Mouse (Mus musculus): Measurements from ENCODE around the gene Alpk1.
"Not testable (repeated sequence)": the region's sequence is repeated elsewhere in the genome, so short reads cannot be mapped to it uniquely, and the experiment has no call there.

Alpk1 gene

DNA sequence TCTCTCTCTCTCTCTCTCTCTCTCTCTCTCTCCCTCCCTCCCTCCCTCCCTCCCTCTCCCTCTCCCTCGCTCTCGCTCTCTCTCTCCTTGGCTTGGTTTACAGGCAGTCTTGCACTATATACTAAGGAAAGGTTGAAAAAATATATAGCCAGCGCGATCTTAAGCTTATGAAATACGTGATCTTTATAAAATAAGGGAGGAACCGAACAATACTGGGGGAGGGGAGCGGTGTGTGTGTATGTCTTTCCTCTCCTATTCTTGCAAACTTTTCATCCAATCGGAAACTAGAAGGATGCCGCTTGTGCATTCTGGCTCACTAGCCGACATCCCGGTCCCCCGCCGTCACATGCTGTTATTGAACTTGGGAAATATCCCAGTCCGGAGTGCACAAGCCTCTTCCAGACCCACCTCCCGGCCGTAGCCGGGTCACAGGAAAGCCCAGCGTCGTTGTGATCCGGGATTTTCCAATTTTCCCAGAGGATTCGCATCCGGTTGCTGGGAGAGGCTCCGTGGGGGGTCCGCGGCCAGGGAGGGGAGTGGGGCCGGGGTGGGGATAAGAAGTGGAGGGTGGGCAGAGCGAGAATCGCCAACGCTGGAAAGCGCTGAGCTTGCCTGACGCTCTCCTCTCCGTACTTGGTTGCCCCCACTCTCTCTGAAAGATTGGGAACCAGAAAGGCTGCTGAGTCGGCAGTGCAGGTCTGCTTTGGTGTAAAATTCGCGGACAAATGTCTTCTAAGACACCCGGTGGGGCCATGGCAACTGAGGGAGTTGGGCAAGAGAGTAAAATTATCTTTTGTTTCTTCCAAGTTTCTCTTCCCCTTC lies 10.1 kb upstream of the Alpk1 start:
- DNase-seq (ENCODE audit: low spot score), result no peak

- DNase-seq (ENCODE audit: low spot score), result peak; percentile 38
Measured at GRCm38 (mm10) chr3:127789500-127790191, 9.3 kb upstream of the Alpk1 start, which contains the start of gene Tifa. TSS of gene Tifa (plus strand) at chr3:127789805.

- DNase-seq (ENCODE audit: low spot score), result no peak
Measured at GRCm38 (mm10) chr3:127788919-127789318, 8.6 kb upstream of the Alpk1 start.

GRCm38 (mm10) chr3:127788038-127788437 lies 7.7 kb upstream of the Alpk1 start:
- no peak for DNase-seq (ENCODE audit: low spot score)

DNA sequence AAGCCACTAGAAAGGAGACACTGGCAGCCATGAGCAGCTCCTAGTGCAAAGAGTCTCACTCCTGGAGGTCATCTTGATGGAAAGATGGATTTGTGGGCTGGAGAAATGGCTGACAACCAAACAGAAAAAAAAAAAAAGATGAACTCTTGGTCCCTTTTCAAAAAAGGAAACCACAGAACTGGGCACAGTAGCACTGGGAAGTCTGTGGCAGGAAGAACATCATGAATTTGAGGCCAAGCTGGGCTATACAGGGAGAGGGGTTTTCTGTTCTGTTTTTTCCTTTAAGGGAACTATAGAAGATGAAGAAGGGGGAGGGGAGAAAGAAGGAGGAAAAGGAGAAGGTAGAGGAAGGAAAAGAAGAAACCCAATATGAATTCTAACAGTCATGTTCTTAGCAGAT lies 6.7 kb upstream of the Alpk1 start:
- DNase-seq (ENCODE audit: low spot score), result no peak

DNA sequence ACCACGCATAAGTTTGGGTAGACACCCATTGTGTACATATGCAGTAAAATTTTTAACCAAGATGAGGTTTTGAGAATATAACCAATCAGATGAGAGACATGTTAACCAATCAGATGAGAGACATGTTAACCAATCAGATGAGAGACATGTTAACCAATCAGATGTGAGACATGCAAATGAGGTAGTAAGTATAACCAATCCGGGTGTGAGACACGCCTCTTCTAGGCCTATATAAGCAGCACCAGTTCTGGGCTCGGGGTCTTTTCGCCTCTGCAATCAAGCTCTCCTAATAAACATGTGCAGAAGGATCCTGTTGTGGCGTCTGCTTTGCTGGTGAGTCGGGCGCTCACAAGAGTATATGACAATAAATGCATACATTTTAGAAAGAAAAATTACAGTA lies 3.4 kb upstream of the Alpk1 start:
- not testable (repeated sequence) for DNase-seq (ENCODE audit: low spot score)

DNA sequence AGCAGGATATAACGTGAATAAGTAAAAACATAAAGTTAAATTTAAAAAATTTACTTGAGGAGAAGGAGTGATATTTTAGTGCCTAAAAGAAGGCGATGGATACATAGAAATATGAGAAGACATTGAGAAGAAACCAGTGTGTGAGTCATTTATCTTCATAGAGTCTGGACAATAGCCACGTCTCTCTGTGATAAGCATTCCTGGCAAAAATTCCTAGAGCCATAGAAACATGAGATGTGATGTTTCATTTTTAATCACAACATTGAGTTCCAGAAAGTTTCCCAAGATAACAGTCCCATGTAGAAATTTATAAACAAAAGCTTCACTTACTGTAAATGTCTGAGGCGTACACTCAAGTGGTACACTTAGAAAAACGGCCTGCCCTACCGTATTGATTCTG lies 2.6 kb upstream of the Alpk1 start:
- no peak for DNase-seq (ENCODE audit: low spot score)

- DNase-seq (ENCODE audit: low spot score), result no peak
Measured at GRCm38 (mm10) chr3:127780921-127781320, 594 bp upstream of the Alpk1 start.

GRCm38 (mm10) chr3:127769146-127769545 lies 11.2 kb downstream of the Alpk1 start:
- DNase-seq (ENCODE audit: low spot score), result no peak

- DNase-seq (ENCODE audit: low spot score), result no peak
Measured at GRCm38 (mm10) chr3:127765971-127766370, 14.4 kb downstream of the Alpk1 start.

DNA sequence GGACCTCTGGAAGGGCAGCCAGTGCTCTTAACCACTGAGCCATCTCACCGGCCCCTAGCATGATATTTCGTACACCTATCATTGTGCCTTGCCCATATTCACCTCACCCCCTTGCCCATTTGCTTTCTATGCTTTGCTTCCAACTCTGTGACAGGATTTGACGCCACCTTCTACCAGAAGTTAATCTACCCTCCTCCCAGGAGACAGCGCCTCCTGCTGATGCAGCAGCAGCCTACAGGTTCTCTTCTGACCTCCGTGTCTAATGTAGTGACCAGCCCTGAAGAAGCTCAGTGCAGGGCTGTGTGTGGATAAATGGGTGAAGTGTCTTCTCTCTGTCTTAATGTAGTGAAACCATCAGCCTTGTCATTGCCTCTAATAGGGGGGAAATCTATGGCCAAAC lies 15.8 kb downstream of the Alpk1 start:
- no peak for DNase-seq (ENCODE audit: low spot score)

DNA sequence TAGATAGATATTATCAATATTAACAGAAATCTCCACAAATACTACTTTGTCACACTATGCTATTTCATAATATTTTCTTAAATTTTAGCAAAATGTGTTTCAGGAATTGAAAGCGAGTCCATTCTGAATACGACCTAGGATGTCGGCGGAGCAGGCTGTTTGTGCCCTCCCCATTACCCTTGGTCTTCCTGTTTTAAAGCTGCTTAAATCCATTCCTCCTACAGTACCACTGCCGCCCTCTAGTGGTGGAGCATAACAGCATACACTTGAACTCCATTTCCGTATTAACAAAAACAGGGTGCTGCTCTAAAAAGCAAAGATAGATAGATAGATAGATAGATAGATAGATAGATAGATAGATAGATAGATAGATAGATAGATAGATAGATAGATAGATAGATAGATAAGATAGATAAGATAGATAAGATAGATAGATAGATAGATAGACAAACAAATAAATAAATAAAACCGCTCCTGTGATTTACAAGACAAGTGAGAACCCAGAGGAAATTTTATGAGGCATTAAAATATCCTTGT lies 17.2 kb downstream of the Alpk1 start:
- DNase-seq (ENCODE audit: low spot score), result peak; percentile 41

- no peak for DNase-seq (ENCODE audit: low spot score)
Measured at GRCm38 (mm10) chr3:127762403-127762802, 17.9 kb downstream of the Alpk1 start.

GRCm38 (mm10) chr3:127759212-127759611 lies 21.1 kb downstream of the Alpk1 start:
- DNase-seq (ENCODE audit: low spot score), result no peak

DNA sequence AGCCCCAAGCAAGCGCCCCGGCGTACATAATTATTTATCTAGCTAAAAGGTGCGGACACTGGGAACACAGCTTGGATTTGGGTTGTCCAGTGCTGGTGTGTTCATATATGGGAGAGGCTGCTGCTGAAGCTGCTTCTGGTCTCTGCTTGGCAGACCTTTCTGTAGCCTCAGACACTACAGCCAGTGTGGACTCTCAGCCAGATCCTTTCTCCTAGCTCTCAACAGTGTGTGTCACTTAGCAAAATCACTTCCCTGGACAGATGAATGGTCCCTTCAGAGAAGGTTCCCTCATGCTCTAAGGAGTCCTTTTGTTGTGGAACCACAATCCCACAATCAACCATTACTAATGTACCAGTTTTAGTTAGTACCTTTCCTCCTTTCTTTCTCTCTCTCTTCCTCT lies 21.5 kb downstream of the Alpk1 start:
- DNase-seq (ENCODE audit: low spot score), result no peak

GRCm38 (mm10) chr3:127757886-127758301 lies 22.4 kb downstream of the Alpk1 start:
- no peak for DNase-seq (ENCODE audit: low spot score)

- DNase-seq (ENCODE audit: low spot score), result no peak
Measured at GRCm38 (mm10) chr3:127756458-127756857, 23.9 kb downstream of the Alpk1 start.

DNA sequence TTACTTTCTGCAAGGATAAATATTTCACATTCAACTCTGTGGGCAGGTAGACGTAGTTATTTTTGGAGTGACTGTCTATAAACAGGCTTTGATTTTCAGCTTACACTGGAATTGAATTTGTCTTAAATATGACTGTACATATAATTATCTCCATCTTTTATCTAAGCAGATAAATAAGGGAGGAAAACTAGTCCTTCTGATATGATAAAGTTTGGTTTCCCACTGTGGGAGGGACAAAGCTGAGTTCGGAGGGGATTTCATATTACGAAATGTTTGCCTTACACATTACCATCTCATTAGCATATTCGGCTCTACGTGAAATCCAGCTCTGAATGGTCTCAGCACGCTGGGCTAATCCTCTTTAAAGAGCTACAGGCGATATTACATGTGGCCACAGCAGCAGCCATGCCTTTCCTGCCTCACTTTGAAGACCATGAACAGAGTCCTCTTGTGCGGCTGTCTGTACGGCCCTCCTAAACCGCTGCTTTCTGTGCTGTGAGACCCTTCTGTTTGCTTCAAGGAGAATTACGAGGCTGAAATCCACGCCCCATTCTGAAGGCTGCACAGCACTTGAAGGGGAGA lies 30.3 kb downstream of the Alpk1 start:
- no peak for DNase-seq (ENCODE audit: low spot score)

DNA sequence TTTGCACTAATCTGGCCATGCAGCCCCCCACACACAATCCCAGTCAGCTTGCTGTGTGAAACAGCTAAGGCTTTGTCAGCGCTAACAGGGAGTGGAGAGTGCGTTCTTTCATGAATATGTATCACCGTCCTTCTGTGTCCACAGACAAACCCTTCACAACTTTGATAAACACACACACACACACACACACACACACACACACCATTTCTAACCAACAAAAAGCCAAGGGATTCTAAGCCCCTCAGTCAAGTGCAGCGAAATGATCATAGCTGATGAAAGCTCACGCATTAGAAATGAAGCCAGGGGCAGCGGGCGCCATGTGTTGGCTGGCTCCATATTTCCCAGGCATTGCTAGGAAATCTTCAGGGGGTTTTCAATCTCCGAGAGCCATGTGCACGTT lies 31.1 kb downstream of the Alpk1 start:
- no peak for DNase-seq (ENCODE audit: low spot score)

DNA sequence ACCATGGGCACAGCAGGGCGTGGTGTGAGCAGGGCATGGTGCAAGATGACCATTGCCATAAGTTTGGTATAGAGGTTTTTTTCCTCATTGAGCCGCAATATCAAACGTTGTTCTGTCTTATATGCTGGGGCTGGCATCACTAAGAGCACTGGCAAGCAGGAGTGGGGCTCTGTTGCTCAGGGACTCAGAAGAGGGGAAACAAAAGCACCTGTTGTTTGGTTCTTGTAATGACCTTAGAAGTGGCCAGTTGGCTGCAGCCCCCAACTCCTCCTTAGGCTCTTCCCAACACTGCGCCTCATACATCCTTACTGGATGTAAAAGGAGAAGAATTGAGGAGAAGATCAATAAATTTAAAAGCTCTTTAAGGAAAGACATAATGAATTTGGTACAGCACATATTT lies 31.7 kb downstream of the Alpk1 start:
- no peak for DNase-seq (ENCODE audit: low spot score)

DNA sequence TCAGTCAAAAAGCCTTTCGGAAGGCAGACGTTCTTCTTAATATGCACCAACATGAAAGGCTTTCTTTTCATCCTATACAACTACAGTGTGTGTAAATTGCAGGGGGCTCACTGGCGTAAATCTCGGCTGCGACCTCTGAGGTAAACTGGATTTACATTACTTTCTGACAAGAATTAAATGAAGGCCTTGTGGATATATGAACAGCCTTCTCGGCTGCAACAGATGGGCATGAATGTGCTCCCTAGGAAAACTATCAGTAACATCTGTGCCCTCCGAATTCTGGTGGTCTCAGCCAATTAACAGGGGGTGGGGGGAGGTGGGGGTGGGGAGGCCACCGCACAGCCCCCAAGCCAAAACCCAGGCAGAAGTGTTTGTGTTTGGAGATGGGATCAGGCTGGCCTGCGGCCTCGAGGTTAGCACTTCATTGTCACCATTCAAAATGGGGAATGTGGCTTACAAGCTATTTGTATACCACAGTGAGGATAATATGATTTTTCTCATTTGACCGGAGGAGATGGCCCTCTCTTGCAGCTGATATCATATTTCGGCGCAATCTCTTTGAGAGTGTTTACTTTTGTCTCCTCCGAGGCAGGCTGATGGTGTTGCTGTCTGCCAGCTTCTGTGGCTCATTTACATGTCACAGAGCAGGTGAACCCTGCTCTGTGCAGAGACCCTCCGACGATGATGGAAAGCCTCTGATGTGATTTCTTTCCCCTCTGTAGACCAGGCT lies 34.3 kb downstream of the Alpk1 start:
- no peak for DNase-seq (ENCODE audit: low spot score)

- DNase-seq (ENCODE audit: low spot score), result no peak
Measured at GRCm38 (mm10) chr3:127745504-127745903, 34.8 kb downstream of the Alpk1 start.
